Mouse (Mus musculus) lung, postnatal 0 days (tissue): ENCODE data around the gene Kalrn.

Experiments
- CTCF ChIP-seq: IDR thresholded peaks from 2 replicates; pipeline ENCODE4 v1.5.1; 2016; ENCODE audit warnings: antibody characterized with exemption, mild to moderate bottlenecking
- EP300 ChIP-seq: IDR thresholded peaks from 2 replicates; pipeline ENCODE4 v1.6.1; 2016; ENCODE audit warnings: antibody characterized with exemption, mild to moderate bottlenecking, control low read depth

DNA sequence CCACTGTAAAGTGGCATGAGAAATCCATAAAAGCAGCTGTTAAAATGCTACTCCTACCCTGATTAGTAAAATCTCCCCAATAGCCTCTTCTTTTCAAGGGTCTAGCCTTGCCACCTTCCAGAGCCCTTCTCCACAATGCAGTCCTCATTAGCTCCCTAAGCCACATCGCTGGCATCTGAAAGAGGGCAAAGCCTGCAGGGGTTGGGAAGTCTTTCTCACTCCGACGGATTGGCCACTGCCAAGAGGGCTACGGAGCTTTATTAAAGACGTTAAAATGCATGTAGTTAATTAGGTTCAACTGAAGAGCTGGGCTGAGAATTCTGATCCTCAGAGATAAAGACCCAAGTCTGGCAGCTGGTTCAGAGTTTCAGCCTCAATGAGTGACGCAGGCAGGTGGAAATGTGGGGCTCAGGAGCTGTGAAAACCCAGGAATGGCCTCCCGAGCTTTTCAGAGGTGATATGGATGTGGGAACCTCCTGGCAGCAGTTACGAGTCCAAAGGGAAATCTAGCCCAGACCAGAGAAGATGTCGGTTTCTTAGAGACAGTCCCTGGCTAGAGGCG, 569.7 kb downstream of the Kalrn start:
- TF ChIP-seq CTCF (no peak), EP300 (no peak)
